Mouse (Mus musculus): ENCODE results near the gene Prkce. TPM values are rescaled to one million over a fixed set of nuclear protein-coding genes. Genes with fewer than 3 reads are reported as not detected.

The Prkce gene
- polyA plus RNA-seq, 1 experiment from 2014 or later: 2.0 TPM

DNA sequence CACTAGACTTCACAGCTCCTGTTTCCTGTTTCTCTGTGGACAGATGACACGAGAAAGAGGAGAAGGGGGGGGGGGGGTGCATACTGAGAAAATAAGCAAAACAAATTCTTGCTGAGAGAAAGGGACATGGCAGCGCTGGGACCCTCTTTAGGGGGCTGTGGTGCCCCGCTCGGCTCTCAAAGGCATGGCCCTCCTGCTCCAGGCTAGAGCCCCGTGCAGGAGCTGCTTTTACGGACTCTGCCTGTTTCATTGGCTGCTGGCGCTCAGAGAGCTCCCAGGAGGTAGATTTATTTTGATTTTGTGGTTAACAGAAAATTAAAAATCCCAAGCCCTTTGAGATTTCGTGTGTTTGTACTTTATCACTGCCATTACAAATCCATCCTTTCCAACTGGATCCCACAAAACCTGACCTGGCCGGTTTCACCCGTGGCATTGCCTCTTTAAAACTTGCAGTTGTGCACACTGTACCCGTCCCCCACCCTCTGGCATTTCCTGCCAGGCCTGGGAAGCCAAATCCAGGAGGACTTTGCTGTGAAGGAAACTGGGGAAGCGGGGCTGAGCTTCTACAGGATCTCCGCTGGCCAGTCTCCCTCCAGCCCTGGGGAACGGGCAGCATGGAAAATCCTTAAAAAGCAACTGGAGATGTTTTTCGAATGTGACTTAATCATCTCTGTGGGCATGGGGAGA is 331.9 kb downstream of the Prkce start:
- Histone ChIP-seq H3K27me3 (ENCODE audit: insufficient read depth, low read length) (no peaks in the 10 kb centered on the region), H3K4me2 (ENCODE audit: low read depth, low read length) (no peak overlapping the region), H3K4me3 (ENCODE audit: low read depth, low read length) (no peak overlapping the region), H3K27ac (ENCODE audit: low read depth) (peak overlapping the region; percentile 64), H3K4me1 (ENCODE audit: insufficient read depth) (peaks cover 13% of the 10 kb centered on the region; the same call in 1 of the 2 replicates), H3K36me3 (replicated peaks; ENCODE audit: insufficient read depth, low read length) (no peaks in the 10 kb centered on the region), H3K9ac (replicated peaks) (no peak overlapping the region), H3K9me3 (ENCODE audit: low read length) (no peaks in the 10 kb centered on the region)
- ATAC-seq: no peak
- no peak for TF ChIP-seq CTCF (IDR thresholded peaks at IDR 0.05; ENCODE audit: low read depth)
- 63% methylated on average over 15 of the region's 15 CpGs for WGBS (ENCODE audit: insufficient replicate concordance)
- no peak for DNase-seq

DNA sequence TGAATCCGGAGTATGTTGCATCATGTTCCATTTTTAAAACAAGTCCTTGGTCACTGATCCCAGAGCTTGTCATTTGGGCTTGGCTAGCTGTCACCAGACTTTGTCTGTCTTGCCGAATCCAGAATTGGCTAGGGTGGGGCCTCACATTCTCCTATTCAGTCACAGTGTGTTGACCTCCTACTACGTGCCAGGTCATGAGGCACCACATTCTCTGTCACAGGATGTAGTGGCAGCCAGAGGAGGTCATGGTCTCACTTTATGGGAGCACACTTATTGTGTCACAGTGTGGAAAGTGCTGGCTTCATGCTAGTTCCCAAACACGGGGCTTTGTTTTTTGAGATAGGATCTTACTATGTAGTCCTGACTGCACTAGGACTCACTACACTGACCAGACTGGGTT is 333.8 kb downstream of the Prkce start:
- H3K27me3 ChIP-seq (ENCODE audit: insufficient read depth, low read length): no peaks in the 10 kb centered on the region
- DNase-seq (no peak), ATAC-seq (no peak)
- no peaks in the 10 kb centered on the region for H3K9me3 ChIP-seq (ENCODE audit: low read length)
- no peak overlapping the region for H3K4me3 ChIP-seq (ENCODE audit: low read depth, low read length)
- peaks cover 8% of the 10 kb centered on the region; the same call in 1 of the 2 replicates for H3K4me1 ChIP-seq (ENCODE audit: insufficient read depth)
- no peak overlapping the region for H3K27ac ChIP-seq (ENCODE audit: low read depth)
- WGBS (ENCODE audit: insufficient replicate concordance): 81% methylated on average over 4 of the region's 4 CpGs
- TF ChIP-seq EP300 (IDR thresholded peaks at IDR 0.05; ENCODE audit: low read depth) (no peak), CTCF (IDR thresholded peaks at IDR 0.05; ENCODE audit: low read depth) (no peak)
- no peaks in the 10 kb centered on the region for H3K36me3 ChIP-seq (replicated peaks; ENCODE audit: insufficient read depth, low read length)
- no peak overlapping the region for H3K4me2 ChIP-seq (ENCODE audit: low read depth, low read length)
- H3K9ac ChIP-seq (replicated peaks): no peak overlapping the region

DNA sequence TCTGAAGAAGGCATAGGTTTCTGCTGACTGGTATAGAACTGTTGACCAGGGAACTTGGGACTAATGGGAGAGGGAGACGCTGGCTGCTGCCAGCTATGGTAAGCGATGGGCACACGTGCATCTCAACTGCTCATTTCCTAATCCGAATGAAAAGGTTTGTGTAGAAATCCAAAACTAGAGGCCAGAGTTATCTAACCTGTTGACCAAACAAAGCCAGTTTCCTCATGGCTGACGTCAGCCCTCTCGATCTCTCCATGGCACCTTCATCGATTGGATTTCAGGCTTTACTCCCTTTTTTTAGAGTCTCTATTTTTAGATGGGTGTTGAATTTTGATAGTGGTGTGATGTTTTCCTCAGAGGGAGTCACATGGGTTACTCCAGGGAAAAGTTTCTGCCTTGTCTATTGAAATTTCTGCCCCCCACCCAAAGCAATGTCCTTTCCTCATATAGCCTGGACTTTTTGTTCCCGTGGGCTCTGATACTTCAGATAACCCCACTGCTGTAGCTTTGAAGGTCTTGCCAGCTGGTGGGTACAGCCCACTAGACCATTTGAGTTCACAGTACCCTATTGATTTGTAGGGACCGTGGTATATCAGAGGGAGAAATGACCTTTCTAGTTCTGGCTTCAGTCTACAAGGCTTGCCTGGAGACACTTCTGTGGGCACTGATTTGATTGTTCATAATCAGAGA is 335.8 kb downstream of the Prkce start:
- Histone ChIP-seq H3K4me2 (ENCODE audit: low read depth, low read length) (no peak overlapping the region), H3K27me3 (ENCODE audit: insufficient read depth, low read length) (no peaks in the 10 kb centered on the region), H3K9ac (replicated peaks) (no peak overlapping the region), H3K4me3 (ENCODE audit: low read depth, low read length) (no peak overlapping the region), H3K36me3 (replicated peaks; ENCODE audit: insufficient read depth, low read length) (no peaks in the 10 kb centered on the region), H3K9me3 (ENCODE audit: low read length) (no peaks in the 10 kb centered on the region), H3K27ac (ENCODE audit: low read depth) (peak overlapping the region; percentile 84), H3K4me1 (ENCODE audit: insufficient read depth) (peaks cover 13% of the 10 kb centered on the region; the same call in 1 of the 2 replicates)
- ATAC-seq (peak; percentile 93), DNase-seq (peak; percentile 54)
- 63% methylated on average over 9 of the region's 9 CpGs for WGBS (ENCODE audit: insufficient replicate concordance)
- TF ChIP-seq EP300 (IDR thresholded peaks at IDR 0.05; ENCODE audit: low read depth): peak; percentile 86
- no peak for TF ChIP-seq CTCF (IDR thresholded peaks at IDR 0.05; ENCODE audit: low read depth)

- Histone ChIP-seq H3K4me2 (ENCODE audit: low read depth, low read length) (no peak within 1 kb of the TSS), H3K27ac (ENCODE audit: low read depth) (peak within 1 kb of the TSS; percentile 84), H3K27me3 (ENCODE audit: insufficient read depth, low read length) (no peaks in the 10 kb centered on the region), H3K36me3 (replicated peaks; ENCODE audit: insufficient read depth, low read length) (no peaks in the 10 kb centered on the region), H3K4me3 (ENCODE audit: low read depth, low read length) (no peak within 1 kb of the TSS), H3K4me1 (ENCODE audit: insufficient read depth) (0 out of 2 replicates have a peak, but pooled peaks cover 10% of the 10 kb centered on the region), H3K9me3 (ENCODE audit: low read length) (no peaks in the 10 kb centered on the region), H3K9ac (replicated peaks) (no peak within 1 kb of the TSS)
- ATAC-seq (no peak), DNase-seq (no peak)
- 87% methylated on average over 8 of the region's 8 CpGs for WGBS (ENCODE audit: insufficient replicate concordance)
- TF ChIP-seq EP300 (IDR thresholded peaks at IDR 0.05; ENCODE audit: low read depth): no peak
- TF ChIP-seq CTCF (IDR thresholded peaks at IDR 0.05; ENCODE audit: low read depth): no peak
Measured at GRCm38 (mm10) chr17:86505183-86505631, 337.6 kb downstream of the Prkce start, which contains the start of gene Gm10309. TSS of gene Gm10309 (minus strand) at chr17:86505232.

DNA sequence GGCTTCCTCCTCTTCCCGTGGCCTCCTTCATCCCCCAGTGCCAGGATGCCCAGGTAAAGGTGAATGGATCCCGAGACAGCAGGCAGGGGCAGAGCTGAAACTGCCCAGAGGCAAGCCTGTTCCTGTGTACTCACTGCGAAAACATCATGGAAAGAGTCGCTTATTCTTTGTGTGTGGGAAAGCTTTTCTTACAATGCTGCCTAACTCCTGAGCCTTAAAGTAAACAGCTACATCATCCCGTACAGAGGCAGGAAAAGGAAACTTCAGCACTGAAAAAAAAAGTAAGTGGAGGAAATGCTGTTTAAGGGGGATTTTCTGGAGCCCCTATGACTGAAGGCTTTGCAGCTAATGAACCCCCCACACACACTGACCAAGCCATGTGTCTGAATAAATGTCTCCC is 339.3 kb downstream of the Prkce start:
- Histone ChIP-seq H3K9ac (replicated peaks) (no peak overlapping the region), H3K4me3 (ENCODE audit: low read depth, low read length) (no peak overlapping the region), H3K27ac (ENCODE audit: low read depth) (0 out of 2 replicates have a peak overlapping the region, but pooled peaks have one; percentile 16), H3K27me3 (ENCODE audit: insufficient read depth, low read length) (no peaks in the 10 kb centered on the region), H3K4me1 (ENCODE audit: insufficient read depth) (0 out of 2 replicates have a peak, but pooled peaks cover 10% of the 10 kb centered on the region), H3K9me3 (ENCODE audit: low read length) (no peaks in the 10 kb centered on the region), H3K4me2 (ENCODE audit: low read depth, low read length) (no peak overlapping the region), H3K36me3 (replicated peaks; ENCODE audit: insufficient read depth, low read length) (no peaks in the 10 kb centered on the region)
- DNase-seq: no peak
- TF ChIP-seq EP300 (IDR thresholded peaks at IDR 0.05; ENCODE audit: low read depth) (no peak), CTCF (IDR thresholded peaks at IDR 0.05; ENCODE audit: low read depth) (no peak)
- ATAC-seq: no peak
- WGBS (ENCODE audit: insufficient replicate concordance): 44% methylated on average over 5 of the region's 5 CpGs
